Mouse (Mus musculus) small intestine, adult 2 months (tissue): ENCODE data around the gene Erfe.

Experiments
- CTCF ChIP-seq: fragments of 200-500 bp; IDR thresholded peaks from 2 replicates; pipeline ENCODE4 v1.5.1; 2012; ENCODE audit warnings: low read depth, mild to moderate bottlenecking, control low read depth, inconsistent platforms, low read length, moderate library complexity, mixed read lengths; ENCODE audit not compliant: insufficient replicate concordance, insufficient read length; ENCODE audit errors: extremely low read depth
- POLR2A ChIP-seq: fragments of 200-500 bp; IDR thresholded peaks from 2 replicates; pipeline ENCODE4 v1.6.1; 2012; ENCODE audit warnings: low read depth, mild to moderate bottlenecking, control low read depth, inconsistent platforms, low read length, moderate library complexity

DNA sequence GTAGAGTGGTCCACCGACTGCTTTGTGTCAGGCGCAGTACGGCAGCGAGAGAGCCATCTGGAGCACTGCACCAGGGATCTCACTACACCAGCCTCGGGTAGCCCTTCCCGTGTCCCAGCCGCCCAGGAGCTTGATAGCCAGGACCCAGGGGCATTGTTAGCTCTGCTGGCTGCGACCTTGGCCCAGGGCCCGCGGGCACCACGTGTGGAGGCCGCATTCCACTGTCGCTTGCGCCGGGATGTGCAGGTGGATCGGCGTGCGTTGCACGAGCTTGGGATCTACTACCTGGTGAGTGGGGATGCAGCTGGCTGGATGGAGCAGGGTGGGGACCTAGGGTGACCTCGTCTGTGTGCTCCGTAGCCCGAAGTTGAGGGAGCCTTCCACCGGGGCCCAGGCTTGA is 3.8 kb downstream of the Erfe start:
- TF ChIP-seq CTCF (no peak), POLR2A (no peak)
